Mouse (Mus musculus): ENCODE data around the gene Olfr148. TPM values are rescaled to one million over a fixed set of nuclear protein-coding genes. Genes with fewer than 3 reads are reported as not detected.

Gene Olfr148
- polyA plus RNA-seq, 1 experiment from 2014 or later = not detected

Other genes starting within 250 kb of the Olfr148 start
- not detected in 2 replicates for gene Olfr951, start 223.2 kb upstream of the Olfr148 start, polyA plus RNA-seq (2014; fragmentation: Nextera tagmentation; extraction: Ambion mirVana)
- not detected in 2 replicates for gene Olfr952, start 183.5 kb upstream of the Olfr148 start, polyA plus RNA-seq (2014; fragmentation: Nextera tagmentation; extraction: Ambion mirVana)
- not detected in 2 replicates for gene Olfr954, start 154.0 kb upstream of the Olfr148 start, polyA plus RNA-seq (2014; fragmentation: Nextera tagmentation; extraction: Ambion mirVana)
- gene Olfr955, start 138.7 kb upstream of the Olfr148 start, polyA plus RNA-seq (2014; fragmentation: Nextera tagmentation; extraction: Ambion mirVana) = not detected in 2 replicates
- gene Olfr44, start 116.7 kb upstream of the Olfr148 start, polyA plus RNA-seq (2014; fragmentation: Nextera tagmentation; extraction: Ambion mirVana) = not detected in 2 replicates
- not detected in 2 replicates for gene Olfr957, start 94.8 kb upstream of the Olfr148 start, polyA plus RNA-seq (2014; fragmentation: Nextera tagmentation; extraction: Ambion mirVana)
- gene Olfr958, start 56.6 kb upstream of the Olfr148 start, polyA plus RNA-seq (2014; fragmentation: Nextera tagmentation; extraction: Ambion mirVana) = not detected in 2 replicates
- gene Olfr959, start 35.1 kb upstream of the Olfr148 start, polyA plus RNA-seq (2014; fragmentation: Nextera tagmentation; extraction: Ambion mirVana) = not detected in 2 replicates
- 9.4 and 12.9 TPM in 2 replicates for gene AW551984, start 6.3 kb upstream of the Olfr148 start, polyA plus RNA-seq (2014; fragmentation: Nextera tagmentation; extraction: Ambion mirVana)
- gene Olfr960, start 10.7 kb downstream of the Olfr148 start, polyA plus RNA-seq (2014; fragmentation: Nextera tagmentation; extraction: Ambion mirVana) = not detected in 2 replicates
- gene Olfr961, start 34.4 kb downstream of the Olfr148 start, polyA plus RNA-seq (2014; fragmentation: Nextera tagmentation; extraction: Ambion mirVana) = not detected in 2 replicates
- gene Olfr963, start 56.5 kb downstream of the Olfr148 start, polyA plus RNA-seq (2014; fragmentation: Nextera tagmentation; extraction: Ambion mirVana) = not detected in 2 replicates
- gene Olfr149, start 96.5 kb downstream of the Olfr148 start, polyA plus RNA-seq (2014; fragmentation: Nextera tagmentation; extraction: Ambion mirVana) = not detected in 2 replicates
- gene Olfr965, start 100.7 kb downstream of the Olfr148 start, polyA plus RNA-seq (2014; fragmentation: Nextera tagmentation; extraction: Ambion mirVana) = not detected in 2 replicates
- not detected in 2 replicates for gene Olfr150, start 120.3 kb downstream of the Olfr148 start, polyA plus RNA-seq (2014; fragmentation: Nextera tagmentation; extraction: Ambion mirVana)
- gene Olfr967, start 135.6 kb downstream of the Olfr148 start, polyA plus RNA-seq (2014; fragmentation: Nextera tagmentation; extraction: Ambion mirVana) = not detected in 2 replicates
- not detected in 2 replicates for gene Olfr968, start 172.6 kb downstream of the Olfr148 start, polyA plus RNA-seq (2014; fragmentation: Nextera tagmentation; extraction: Ambion mirVana)
- not detected in 2 replicates for gene Olfr969, start 180.3 kb downstream of the Olfr148 start, polyA plus RNA-seq (2014; fragmentation: Nextera tagmentation; extraction: Ambion mirVana)
- gene Olfr970, start 198.2 kb downstream of the Olfr148 start, polyA plus RNA-seq (2014; fragmentation: Nextera tagmentation; extraction: Ambion mirVana) = not detected in 2 replicates
- gene Olfr971, start 226.2 kb downstream of the Olfr148 start, polyA plus RNA-seq (2014; fragmentation: Nextera tagmentation; extraction: Ambion mirVana) = not detected in 2 replicates